ENCODE assay signal across 11 mouse cellular contexts in the genomic region with DNA sequence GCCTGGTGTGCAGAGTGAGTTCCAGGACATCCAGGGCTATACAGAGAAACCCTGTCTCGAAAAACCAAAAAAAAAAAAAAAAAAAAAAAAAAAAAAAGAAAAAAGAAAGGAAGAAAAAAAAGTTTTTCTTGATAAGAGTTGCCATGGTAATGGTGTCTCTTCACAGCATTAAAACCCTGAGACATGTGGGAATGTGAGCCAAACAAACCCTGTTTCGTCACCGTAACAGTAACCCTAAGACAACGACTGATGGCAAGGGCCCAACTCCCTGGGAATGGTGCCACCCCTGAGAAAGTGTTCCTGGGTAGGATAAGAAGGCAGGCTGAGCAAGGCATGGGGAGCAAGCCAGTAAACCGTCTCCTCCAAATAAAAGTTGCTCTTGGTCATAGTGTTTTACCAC. TPM values are rescaled to one million over a fixed set of nuclear protein-coding genes. Genes with fewer than 3 reads are reported as not detected.
A peak's percentile ranks its signal among the peaks of the same experiment; 100 is the strongest.
DNase-seq lines count a peak whose midpoint lies in the region; TF ChIP-seq lines count a peak whose summit lies in the region.
"Had no signal": no experiment of that assay in that cellular context is flagged by ENCODE, and none has a peak within 500 bp of the region (broad histone marks: within the 10 kb centered on the region; RNA-seq: fewer than 3 reads in every experiment).

No protein-coding gene starts in this region.

- H3K4me1 ChIP-seq in ES-E14 (ENCODE audit: control insufficient read depth in 2 of 2, insufficient read depth in 2 of 2, low read length in 2 of 2, poor library complexity in 1 of 2), result peaks cover 7 to 18% of the 10 kb centered on the region in 2 experiments; a peak in 2 of 4 replicates

- no peaks in the 10 kb centered on the region for H3K36me3 ChIP-seq in ES-E14 (ENCODE audit: control insufficient read depth, insufficient read depth, low read length, poor library complexity, severe bottlenecking)
- H3K36me3 ChIP-seq: embryonic facial prominence, embryonic 15.5 days had no signal

- no peak overlapping the region for H3K4me3 ChIP-seq in ES-E14 (ENCODE audit: insufficient read depth in 1 of 2, low read depth in 1 of 2, low read length in 2 of 2, poor library complexity in 1 of 2, severe bottlenecking in 1 of 2)
- H3K4me3 ChIP-seq: embryonic facial prominence, embryonic 15.5 days had no signal

- no peak overlapping the region; the same call in 1 of the 2 replicates for H3K9ac ChIP-seq in ES-E14 (ENCODE audit: insufficient read depth, low read depth, low read length, poor library complexity, severe bottlenecking)
- H3K9ac ChIP-seq: embryonic facial prominence, embryonic 15.5 days had no signal

- peak overlapping the region; percentile 91; the same call in 1 of the 2 replicates for H3K27ac ChIP-seq in ES-E14 (ENCODE audit: insufficient read depth, low read depth, low read length, poor library complexity, severe bottlenecking)
- H3K27ac ChIP-seq: embryonic facial prominence, embryonic 15.5 days had no signal

- in situ Hi-C loops in ES-E14 (cut with MboI; ENCODE audit: low sequenced_read_pairs in 2 of 2, unreplicated experiment in 2 of 2), result no loop called here

- DNase-seq in adrenal gland, postnatal 14 days, result peak; percentile 54
- no peak for DNase-seq in adrenal gland, adult 18-20 months (ENCODE audit: low spot score in 2 of 2)
- DNase-seq in left cerebral cortex, postnatal 4 days, result peak; percentile 17
- no peak for DNase-seq in left cerebral cortex, postnatal 36 days (ENCODE audit: low spot score in 2 of 2)
- no peak for DNase-seq in ES-E14 (ENCODE audit: low read depth, low spot score)
- peak; percentile 54 for DNase-seq in lung, postnatal 14 days
- DNase-seq in layer of hippocampus, postnatal 14 days (ENCODE audit: low spot score in 2 of 2), result no peak
- DNase-seq in urinary bladder, adult 18-20 months (ENCODE audit: low spot score in 2 of 2), result no peak
- DNase-seq: kidney, postnatal 10 days had no signal

- intact Hi-C loops in left cerebral cortex, postnatal 4 days (cut with DNase I), result no loop called here
- intact Hi-C loops in left cerebral cortex, postnatal 36 days (cut with DNase I), result loop anchor here (5.0 kb wide), 1 partner anchor 45 kb away; no protein-coding TSS in a partner anchor

- no peaks in the 10 kb centered on the region for H3K9me3 ChIP-seq in ES-E14 (ENCODE audit: control insufficient read depth, insufficient read depth, low read depth, low read length)
- H3K9me3 ChIP-seq: embryonic facial prominence, embryonic 15.5 days had no signal

TF ChIP-seq in ES-E14, 5 proteins besides CTCF, POLR2A, EP300 and RAD21:
- TF ChIP-seq ZC3H11A (IDR thresholded peaks at IDR 0.05; ENCODE audit: borderline replicate concordance, low read depth, low read length) (no peak), ZNF384 (IDR thresholded peaks at IDR 0.05; ENCODE audit: low read depth, low read length) (peak; percentile 70)

RNA-seq across cellular contexts. Expression of a gene that starts 3.7 kb away (rescaled TPM):
- 124 and 169 TPM in 2 replicates for total RNA-seq in adrenal gland, postnatal 14 days (2021)
- 100 to 1,000 TPM in 1 of 2 experiments, 10 to 100 TPM in 1; 94.2 to 155 TPM for total RNA-seq in adrenal gland, adult 18-20 months (2021)
- total RNA-seq in left cerebral cortex, postnatal 4 days (2021), result 10 to 100 TPM in 1 of 2 experiments, 1 to 10 TPM in 1; 8.9 to 12.8 TPM
- 10 to 100 TPM in 1 of 2 experiments, 1 to 10 TPM in 1; 9.6 to 14.3 TPM for total RNA-seq in left cerebral cortex, postnatal 36 days (2021)
- 353 and 601 TPM in 2 replicates for total RNA-seq in ES-E14 (2012; rRNA removed)
- 10 to 100 TPM in 1 of 2 experiments, 1 to 10 TPM in 1; 6.9 to 13.0 TPM for total RNA-seq in layer of hippocampus, postnatal 14 days (2021)

RNA-seq across cellular contexts. Expression of a gene that starts 10.8 kb away (rescaled TPM):
- 0.89 and 1.4 TPM in 2 replicates for total RNA-seq in adrenal gland, postnatal 14 days (2021)
- total RNA-seq in adrenal gland, adult 18-20 months (2021), result under 1 TPM; 0.64 to 0.66 TPM
- total RNA-seq in left cerebral cortex, postnatal 4 days (2021), result not detected
- total RNA-seq in left cerebral cortex, postnatal 36 days (2021), result not detected
- total RNA-seq in ES-E14 (2012; rRNA removed), result 0.36 TPM in 1 of 2 replicates, not detected in the other
- total RNA-seq in layer of hippocampus, postnatal 14 days (2021), result not detected
- total RNA-seq: left cerebral cortex, postnatal 25 days had no signal

RNA-seq across cellular contexts. Expression of a gene that starts 22.0 kb away (rescaled TPM):
- total RNA-seq in adrenal gland, postnatal 14 days (2021), result not detected in 2 replicates
- not detected for total RNA-seq in adrenal gland, adult 18-20 months (2021)
- total RNA-seq in left cerebral cortex, postnatal 4 days (2021), result not detected
- not detected for total RNA-seq in left cerebral cortex, postnatal 36 days (2021)
- total RNA-seq in ES-E14 (2012; rRNA removed), result not detected in 2 replicates
- not detected for total RNA-seq in layer of hippocampus, postnatal 14 days (2021)
- total RNA-seq: left cerebral cortex, postnatal 25 days had no signal

RNA-seq across cellular contexts. Expression of a gene that starts 39.9 kb away (rescaled TPM):
- 7.3 and 13.5 TPM in 2 replicates for total RNA-seq in adrenal gland, postnatal 14 days (2021)
- total RNA-seq in adrenal gland, adult 18-20 months (2021), result 1 to 10 TPM; 6.9 to 9.8 TPM
- 1 to 10 TPM; 2.8 to 5.4 TPM for total RNA-seq in left cerebral cortex, postnatal 4 days (2021)
- total RNA-seq in left cerebral cortex, postnatal 36 days (2021), result 1 to 10 TPM; 3.6 to 4.2 TPM
- 274 and 585 TPM in 2 replicates for total RNA-seq in ES-E14 (2012; rRNA removed)
- total RNA-seq in layer of hippocampus, postnatal 14 days (2021), result 1 to 10 TPM; 3.3 to 6.3 TPM

RNA-seq across cellular contexts. Expression of a gene that starts 51.1 kb away (rescaled TPM):
- 458 and 515 TPM in 2 replicates for total RNA-seq in adrenal gland, postnatal 14 days (2021)
- total RNA-seq in adrenal gland, adult 18-20 months (2021), result 100 to 1,000 TPM; 433 to 585 TPM
- 10 to 100 TPM; 36.6 to 45.9 TPM for total RNA-seq in left cerebral cortex, postnatal 4 days (2021)
- total RNA-seq in left cerebral cortex, postnatal 36 days (2021), result 10 to 100 TPM; 12.3 to 14.0 TPM
- 679 and 1,158 TPM in 2 replicates for total RNA-seq in ES-E14 (2012; rRNA removed)
- total RNA-seq in layer of hippocampus, postnatal 14 days (2021), result 10 to 100 TPM; 15.1 to 20.8 TPM

Comparison
In these comparisons a context has a peak if more than half of its experiments do, and no peak if none do; other contexts are left out.
1. DNase-seq: peak in adrenal gland, postnatal 14 days (single experiment), left cerebral cortex, postnatal 4 days (single experiment) and lung, postnatal 14 days (single experiment); none in adrenal gland, adult 18-20 months (0 of 2), left cerebral cortex, postnatal 36 days (0 of 2), ES-E14 (single experiment), layer of hippocampus, postnatal 14 days (0 of 2) and urinary bladder, adult 18-20 months (0 of 2).